Mouse (Mus musculus) midbrain, embryonic 10.5 days (tissue): Measurements from ENCODE around the gene Sh3kbp1. TPM values are rescaled to one million over a fixed set of nuclear protein-coding genes. Genes with fewer than 3 reads are reported as not detected.

ENCODE experiments used
- DNase-seq: peaks from one replicate; pipeline ENCODE4 v3.0.0-alpha.2; 2017; ENCODE audit warnings: low spot score
- H3K27ac ChIP-seq: fragments of 300-500 bp; sonication (generic); replicated peaks from 2 replicates; pipeline ENCODE4 v1.5.1; 2016; ENCODE audit warnings: mild to moderate bottlenecking
- H3K27me3 ChIP-seq: fragments of 300-500 bp; sonication (generic); 2 replicates; pipeline ENCODE4 v1.6.1; 2016; ENCODE audit warnings: low read depth, mild to moderate bottlenecking; ENCODE audit not compliant: poor library complexity, severe bottlenecking
- H3K36me3 ChIP-seq: fragments of 300-500 bp; sonication (generic); 2 replicates; pipeline ENCODE4 v1.6.1; 2016; ENCODE audit warnings: mild to moderate bottlenecking, moderate library complexity
- H3K4me1 ChIP-seq: fragments of 300-500 bp; sonication (generic); 2 replicates; pipeline ENCODE4 v1.6.1; 2016
- H3K4me3 ChIP-seq: fragments of 300-500 bp; sonication (generic); 2 replicates; pipeline ENCODE4 v1.5.1; 2016; ENCODE audit warnings: mild to moderate bottlenecking, moderate library complexity
- H3K9me3 ChIP-seq: fragments of 300-500 bp; sonication (generic); replicated peaks from 2 replicates; pipeline ENCODE4 v1.6.1; 2016; ENCODE audit warnings: mild to moderate bottlenecking
- WGBS: fragments of 180-500 bp; shearing (Covaris S2); methylation state at CpG from one replicate; pipeline ENCODE4 v1.1.7; 2016; 5-methylcytosine and 5-hydroxymethylcytosine counted together
- polyA plus RNA-seq: library from polyadenylated mRNA; unstranded; fragments of >200 nt; fragmentation: Nextera tagmentation; extraction: Ambion mirVana; gene quantifications from 2 replicates; pipeline ENCODE4 v1.2.1, GENCODE M21; 2016

Gene Sh3kbp1
- polyA plus RNA-seq, 1 experiment from 2014 or later, result 21.1 TPM

GRCm38 (mm10) chrX:159769005-159769404 lies 141.9 kb downstream of the Sh3kbp1 start:
- no peak for DNase-seq
- Histone ChIP-seq H3K9me3 (no peaks in the 10 kb centered on the region), H3K4me1 (peaks cover 13% of the 10 kb centered on the region), H3K27ac (no peak overlapping the region), H3K36me3 (no peaks in the 10 kb centered on the region), H3K27me3 (peaks cover 100% of the 10 kb centered on the region), H3K4me3 (no peak overlapping the region)
- WGBS, result 36% methylated on average over 2 of the region's 2 CpGs

GRCm38 (mm10) chrX:159769773-159770172 lies 142.7 kb downstream of the Sh3kbp1 start:
- Histone ChIP-seq H3K27ac (no peak overlapping the region), H3K4me3 (no peak overlapping the region), H3K36me3 (no peaks in the 10 kb centered on the region), H3K4me1 (peaks cover 13% of the 10 kb centered on the region), H3K9me3 (no peaks in the 10 kb centered on the region), H3K27me3 (peaks cover 100% of the 10 kb centered on the region)
- WGBS, result 89% methylated on average over 3 of the region's 3 CpGs
- no peak for DNase-seq

- WGBS, result 60% methylated on average over 4 of the region's 4 CpGs
- Histone ChIP-seq H3K27me3 (peaks cover 93% of the 10 kb centered on the region), H3K36me3 (no peaks in the 10 kb centered on the region), H3K4me3 (no peak overlapping the region), H3K4me1 (no peaks in the 10 kb centered on the region), H3K27ac (no peak overlapping the region), H3K9me3 (no peaks in the 10 kb centered on the region)
- DNase-seq, result no peak
Measured at GRCm38 (mm10) chrX:159772137-159772536, 145.1 kb downstream of the Sh3kbp1 start.

- Histone ChIP-seq H3K27ac (no peak overlapping the region), H3K9me3 (no peaks in the 10 kb centered on the region), H3K4me3 (no peak overlapping the region), H3K36me3 (no peaks in the 10 kb centered on the region), H3K27me3 (peaks cover 91% of the 10 kb centered on the region), H3K4me1 (no peaks in the 10 kb centered on the region)
- WGBS, result 92% methylated on average over 4 of the region's 4 CpGs
- no peak for DNase-seq
Measured at GRCm38 (mm10) chrX:159775042-159775441, 148.0 kb downstream of the Sh3kbp1 start.

- H3K27ac ChIP-seq, result no peak overlapping the region
- no peak overlapping the region for H3K4me3 ChIP-seq
- H3K27me3 ChIP-seq, result peaks cover 85% of the 10 kb centered on the region
- no peak for DNase-seq
- no peaks in the 10 kb centered on the region for H3K4me1 ChIP-seq
- no peaks in the 10 kb centered on the region for H3K9me3 ChIP-seq
- WGBS, result 95% methylated on average over 1 of the region's 1 CpGs
- H3K36me3 ChIP-seq, result no peaks in the 10 kb centered on the region
Measured at GRCm38 (mm10) chrX:159778787-159779186, 151.7 kb downstream of the Sh3kbp1 start.

- Histone ChIP-seq H3K4me3 (no peak overlapping the region), H3K27me3 (peaks cover 93% of the 10 kb centered on the region), H3K36me3 (no peaks in the 10 kb centered on the region), H3K9me3 (no peaks in the 10 kb centered on the region), H3K4me1 (no peaks in the 10 kb centered on the region), H3K27ac (no peak overlapping the region)
- no peak for DNase-seq
- WGBS, result 70% methylated on average over 3 of the region's 3 CpGs
Measured at GRCm38 (mm10) chrX:159790516-159790915, 163.4 kb downstream of the Sh3kbp1 start.

GRCm38 (mm10) chrX:159795603-159796002 lies 168.5 kb downstream of the Sh3kbp1 start:
- Histone ChIP-seq H3K27me3 (peaks cover 98% of the 10 kb centered on the region), H3K4me1 (no peaks in the 10 kb centered on the region), H3K36me3 (no peaks in the 10 kb centered on the region), H3K9me3 (no peaks in the 10 kb centered on the region), H3K27ac (no peak overlapping the region), H3K4me3 (no peak overlapping the region)
- WGBS, result 79% methylated on average over 2 of the region's 2 CpGs
- no peak for DNase-seq

- 73% methylated on average over 1 of the region's 1 CpGs for WGBS
Measured at GRCm38 (mm10) chrX:159804371-159804770, 177.3 kb downstream of the Sh3kbp1 start.

GRCm38 (mm10) chrX:159809510-159809909 lies 182.4 kb downstream of the Sh3kbp1 start:
- Histone ChIP-seq H3K4me1 (no peaks in the 10 kb centered on the region; the same call in 1 of the 2 replicates), H3K27me3 (peaks cover 90% of the 10 kb centered on the region)
- WGBS, result 93% methylated on average over 6 of the region's 6 CpGs

More at GRCm38 (mm10) chrX:159804371-159804770, 177.3 kb downstream of the Sh3kbp1 start:
- Histone ChIP-seq H3K27ac (no peak overlapping the region), H3K4me1 (no peaks in the 10 kb centered on the region), H3K9me3 (no peaks in the 10 kb centered on the region), H3K4me3 (no peak overlapping the region), H3K36me3 (no peaks in the 10 kb centered on the region), H3K27me3 (peaks cover 90% of the 10 kb centered on the region)
- DNase-seq, result no peak

GRCm38 (mm10) chrX:159810469-159810868 lies 183.4 kb downstream of the Sh3kbp1 start:
- H3K36me3 ChIP-seq, result no peaks in the 10 kb centered on the region
- H3K9me3 ChIP-seq, result no peaks in the 10 kb centered on the region
- peaks cover 90% of the 10 kb centered on the region for H3K27me3 ChIP-seq
- no peak overlapping the region for H3K4me3 ChIP-seq
- no peaks in the 10 kb centered on the region; the same call in 1 of the 2 replicates for H3K4me1 ChIP-seq
- no peak for DNase-seq
- WGBS, result 82% methylated on average over 3 of the region's 3 CpGs
- no peak overlapping the region for H3K27ac ChIP-seq

More at GRCm38 (mm10) chrX:159809510-159809909, 182.4 kb downstream of the Sh3kbp1 start:
- no peaks in the 10 kb centered on the region for H3K9me3 ChIP-seq
- H3K4me3 ChIP-seq, result no peak overlapping the region
- H3K27ac ChIP-seq, result no peak overlapping the region
- no peak for DNase-seq
- no peaks in the 10 kb centered on the region for H3K36me3 ChIP-seq

GRCm38 (mm10) chrX:159817508-159817907 lies 190.4 kb downstream of the Sh3kbp1 start:
- no peaks in the 10 kb centered on the region for H3K36me3 ChIP-seq
- no peaks in the 10 kb centered on the region for H3K9me3 ChIP-seq
- DNase-seq, result no peak
- 92% methylated on average over 2 of the region's 2 CpGs for WGBS
- no peaks in the 10 kb centered on the region; the same call in 1 of the 2 replicates for H3K4me1 ChIP-seq
- no peak overlapping the region for H3K27ac ChIP-seq
- H3K4me3 ChIP-seq, result no peak overlapping the region
- peaks cover 97% of the 10 kb centered on the region for H3K27me3 ChIP-seq

GRCm38 (mm10) chrX:159828135-159828534 lies 201.1 kb downstream of the Sh3kbp1 start:
- no peaks in the 10 kb centered on the region for H3K36me3 ChIP-seq
- H3K4me1 ChIP-seq, result peaks cover 6% of the 10 kb centered on the region
- H3K9me3 ChIP-seq, result no peaks in the 10 kb centered on the region
- no peak for DNase-seq
- H3K4me3 ChIP-seq, result no peak overlapping the region
- 93% methylated on average over 5 of the region's 5 CpGs for WGBS
- no peak overlapping the region for H3K27ac ChIP-seq
- H3K27me3 ChIP-seq, result peaks cover 95% of the 10 kb centered on the region

- peaks cover 93% of the 10 kb centered on the region for H3K27me3 ChIP-seq
- no peak overlapping the region for H3K27ac ChIP-seq
- peak; percentile 13 for DNase-seq
Measured at GRCm38 (mm10) chrX:159829192-159829852, 202.2 kb downstream of the Sh3kbp1 start.

More at GRCm38 (mm10) chrX:159829192-159829852, 202.2 kb downstream of the Sh3kbp1 start:
- Histone ChIP-seq H3K9me3 (no peaks in the 10 kb centered on the region), H3K4me1 (peaks cover 6% of the 10 kb centered on the region), H3K36me3 (no peaks in the 10 kb centered on the region), H3K4me3 (no peak overlapping the region)
- WGBS, result 72% methylated on average over 6 of the region's 6 CpGs
